Mouse (Mus musculus): Measurements from ENCODE around the gene Tac2. TPM values are rescaled to one million over a fixed set of nuclear protein-coding genes. Genes with fewer than 3 reads are reported as not detected.
A peak's percentile ranks its signal among the peaks of the same experiment; 100 is the strongest.
"Not testable (repeated sequence)": the region's sequence is repeated elsewhere in the genome, so short reads cannot be mapped to it uniquely, and the experiment has no call there.

Gene Tac2
- total and polyA plus RNA-seq, 3 experiments: 0.38 TPM; not detected in 2

- DNase-seq: peak; percentile 23
Observed at GRCm38 (mm10) chr10:127755770-127756468, 31.6 kb downstream of the Tac2 start.

GRCm38 (mm10) chr10:127759181-127760110 lies 35.2 kb downstream of the Tac2 start, which contains the start of the genes Rdh1 and Rdh16f1:
Gene Rdh1 (plus strand): TSS chr10:127759721.
Gene Rdh16f1 (plus strand): TSS chr10:127759787.
- peak; percentile 55 for DNase-seq

- not testable (repeated sequence) for DNase-seq
Observed at GRCm38 (mm10) chr10:127762926-127763325, 38.6 kb downstream of the Tac2 start.

- DNase-seq: peak; percentile 7
Observed at GRCm38 (mm10) chr10:127763914-127764680, 39.8 kb downstream of the Tac2 start.

DNA sequence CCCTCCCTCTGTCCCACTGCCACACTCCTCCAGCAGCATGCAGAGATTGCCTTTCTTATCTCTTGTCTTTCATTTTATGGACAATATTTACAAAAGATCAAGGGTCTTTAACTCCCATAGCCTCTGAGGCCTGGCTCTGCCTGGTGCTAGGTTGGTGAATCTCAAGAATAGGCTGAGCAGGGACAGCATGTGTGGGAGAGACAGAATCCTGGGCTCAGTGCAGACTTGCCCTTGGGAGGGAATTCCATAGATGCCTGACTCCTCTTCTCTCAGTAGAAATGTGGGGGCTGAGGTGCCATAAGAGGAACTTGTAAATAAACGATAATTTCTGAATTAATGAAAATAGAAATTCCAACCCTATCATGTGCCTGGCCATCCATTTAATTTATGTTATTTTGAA lies 42.3 kb downstream of the Tac2 start:
- no peak for DNase-seq

DNA sequence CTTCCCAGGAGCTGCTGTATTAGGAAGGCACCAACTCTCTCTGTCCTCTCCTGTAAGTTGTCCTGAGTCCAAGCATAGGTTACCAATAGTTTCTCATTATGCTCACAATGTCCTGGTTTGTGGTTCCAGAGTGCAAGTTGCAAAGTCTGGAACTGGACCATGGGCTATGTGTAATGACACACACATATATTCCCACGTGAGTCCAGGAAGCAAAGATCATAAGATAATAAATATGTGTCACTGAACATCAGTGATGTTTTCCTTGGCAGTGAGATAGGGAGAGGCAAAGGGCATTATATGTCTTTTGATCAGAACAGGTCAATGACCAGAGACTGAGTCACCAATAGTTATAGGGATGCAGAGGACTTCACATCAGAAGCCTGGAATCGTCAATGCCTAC lies 51.7 kb downstream of the Tac2 start, which contains the start of gene Rdh9:
TSS of gene Rdh9 (plus strand) at position 376 of the 400 bp plus-strand sequence.
- no peak for DNase-seq

Other genes with a start within 250 kb of the Tac2 start
- gene Stac3, start 222.8 kb upstream of the Tac2 start, total RNA-seq (2021): 1 to 10 TPM in 1 of 2 experiments, under 1 TPM in 1; 0.93 to 1.8 TPM
- 1.5 and 2.5 TPM in 2 replicates for gene Stac3, start 222.8 kb upstream of the Tac2 start, polyA plus RNA-seq (2012; rRNA removed)
- 10 to 100 TPM; 45.8 to 53.5 TPM for gene Ndufa4l2, start 209.5 kb upstream of the Tac2 start, total RNA-seq (2021)
- gene Ndufa4l2, start 209.5 kb upstream of the Tac2 start, polyA plus RNA-seq (2012; rRNA removed): 86.0 and 107 TPM in 2 replicates
- gene Shmt2, start 202.0 kb upstream of the Tac2 start, total RNA-seq (2021): 10 to 100 TPM; 43.3 to 48.8 TPM
- 84.2 and 106 TPM in 2 replicates for gene Shmt2, start 202.0 kb upstream of the Tac2 start, polyA plus RNA-seq (2012; rRNA removed)
- gene Nxph4, start 189.9 kb upstream of the Tac2 start, total RNA-seq (2021): 10 to 100 TPM in 1 of 2 experiments, 1 to 10 TPM in 1; 5.0 to 11.7 TPM
- gene Nxph4, start 189.9 kb upstream of the Tac2 start, polyA plus RNA-seq (2012; rRNA removed): 7.4 and 7.8 TPM in 2 replicates
- gene Lrp1, start 103.3 kb upstream of the Tac2 start, total RNA-seq (2021): 100 to 1,000 TPM; 138 to 196 TPM
- gene Lrp1, start 103.3 kb upstream of the Tac2 start, polyA plus RNA-seq (2012; rRNA removed): 197 and 201 TPM in 2 replicates
- gene Stat6, start 81.5 kb upstream of the Tac2 start, total RNA-seq (2021): 100 to 1,000 TPM in 1 of 2 experiments, 10 to 100 TPM in 1; 88.3 to 109 TPM
- 67.6 and 83.8 TPM in 2 replicates for gene Stat6, start 81.5 kb upstream of the Tac2 start, polyA plus RNA-seq (2012; rRNA removed)
- gene Nemp1, start 57.6 kb upstream of the Tac2 start, total RNA-seq (2021): 1 to 10 TPM; 4.6 to 9.1 TPM
- 1.5 and 2.6 TPM in 2 replicates for gene Nemp1, start 57.6 kb upstream of the Tac2 start, polyA plus RNA-seq (2012; rRNA removed)
- gene Nab2, start 55.9 kb upstream of the Tac2 start, total RNA-seq (2021): 10 to 100 TPM; 16.9 to 26.6 TPM
- gene Nab2, start 55.9 kb upstream of the Tac2 start, polyA plus RNA-seq (2012; rRNA removed): 35.9 and 38.7 TPM in 2 replicates
- 10 to 100 TPM in 1 of 2 experiments, 1 to 10 TPM in 1; 1.1 to 15.1 TPM for gene Myo1a, start 19.3 kb upstream of the Tac2 start, total RNA-seq (2021)
- 0.21 and 4.0 TPM in 2 replicates for gene Myo1a, start 19.3 kb upstream of the Tac2 start, polyA plus RNA-seq (2012; rRNA removed)
- gene Zbtb39, start 15.1 kb downstream of the Tac2 start, total RNA-seq (2021): 10 to 100 TPM; 11.0 to 11.8 TPM
- gene Zbtb39, start 15.1 kb downstream of the Tac2 start, polyA plus RNA-seq (2012; rRNA removed): 5.6 and 5.8 TPM in 2 replicates
- 1 to 10 TPM; 8.2 to 8.5 TPM for gene Gpr182, start 27.3 kb downstream of the Tac2 start, total RNA-seq (2021)
- gene Gpr182, start 27.3 kb downstream of the Tac2 start, polyA plus RNA-seq (2012; rRNA removed): 18.5 and 21.0 TPM in 2 replicates
- 1 to 10 TPM in 1 of 2 experiments, under 1 TPM in 1; 0.41 to 1.5 TPM for gene Rdh1, start 35.2 kb downstream of the Tac2 start, total RNA-seq (2021)
- gene Rdh1, start 35.2 kb downstream of the Tac2 start, polyA plus RNA-seq (2012; rRNA removed): 0.98 and 1.4 TPM in 2 replicates
- gene Rdh16f1, start 35.3 kb downstream of the Tac2 start, total RNA-seq (2021): 1 to 10 TPM; 1.1 to 2.9 TPM
- 1.5 TPM in 2 replicates for gene Rdh16f1, start 35.3 kb downstream of the Tac2 start, polyA plus RNA-seq (2012; rRNA removed)
- gene Rdh9, start 51.9 kb downstream of the Tac2 start, total RNA-seq (2021): under 1 TPM in 1 of 2 experiments, not detected in 1; 0.46 TPM
- gene Rdh9, start 51.9 kb downstream of the Tac2 start, polyA plus RNA-seq (2012; rRNA removed): 0.22 and 0.31 TPM in 2 replicates
- gene Rdh16, start 76.7 kb downstream of the Tac2 start, total RNA-seq (2021): 1 to 10 TPM in 1 of 2 experiments, under 1 TPM in 1; 0.79 to 1.3 TPM
- 0.12 TPM in 1 of 2 replicates, not detected in the other for gene Rdh16, start 76.7 kb downstream of the Tac2 start, polyA plus RNA-seq (2012; rRNA removed)
- gene Rdh19, start 125.5 kb downstream of the Tac2 start, total RNA-seq (2021): not detected
- not detected in 2 replicates for gene Rdh19, start 125.5 kb downstream of the Tac2 start, polyA plus RNA-seq (2012; rRNA removed)
- under 1 TPM in 1 of 2 experiments, not detected in 1; 0.23 TPM for gene Rdh16f2, start 142.0 kb downstream of the Tac2 start, total RNA-seq (2021)
- not detected in 2 replicates for gene Rdh16f2, start 142.0 kb downstream of the Tac2 start, polyA plus RNA-seq (2012; rRNA removed)
- gene Rdh7, start 164.3 kb downstream of the Tac2 start, total RNA-seq (2021): 1 to 10 TPM in 1 of 2 experiments, not detected in 1; 2.0 TPM
- 0.17 TPM in 1 of 2 replicates, not detected in the other for gene Rdh7, start 164.3 kb downstream of the Tac2 start, polyA plus RNA-seq (2012; rRNA removed)
- 1 to 10 TPM in 1 of 2 experiments, under 1 TPM in 1; 0.41 to 1.9 TPM for gene Sdr9c7, start 174.0 kb downstream of the Tac2 start, total RNA-seq (2021)
- gene Sdr9c7, start 174.0 kb downstream of the Tac2 start, polyA plus RNA-seq (2012; rRNA removed): 0.74 and 0.85 TPM in 2 replicates

Data from adrenal gland, adult 2 months (tissue).